Mouse (Mus musculus) small intestine, adult 2 months (tissue): ENCODE measurements around the gene Olfr97.

Experiments used
- CTCF ChIP-seq: fragments of 200-500 bp; IDR thresholded peaks from 2 replicates; pipeline ENCODE4 v1.5.1; 2012; ENCODE audit warnings: low read depth, mild to moderate bottlenecking, control low read depth, inconsistent platforms, low read length, moderate library complexity, mixed read lengths; ENCODE audit not compliant: insufficient replicate concordance, insufficient read length; ENCODE audit errors: extremely low read depth
- POLR2A ChIP-seq: fragments of 200-500 bp; IDR thresholded peaks from 2 replicates; pipeline ENCODE4 v1.6.1; 2012; ENCODE audit warnings: low read depth, mild to moderate bottlenecking, control low read depth, inconsistent platforms, low read length, moderate library complexity

GRCm38 (mm10) chr17:37263626-37264025 lies 26.5 kb upstream of the Olfr97 start, which contains the start of gene Olfr98:
- TF ChIP-seq CTCF, result no peak
- TF ChIP-seq POLR2A, result no peak
